Mouse (Mus musculus): ENCODE data around the gene Th.

- TF ChIP-seq POLR2A (IDR thresholded peaks at IDR 0.05; ENCODE audit: low read depth, low read length) = no peak
- no peak for TF ChIP-seq CTCF (IDR thresholded peaks at IDR 0.05; ENCODE audit: borderline replicate concordance, insufficient read depth, low read length)
Observed at GRCm38 (mm10) chr7:142869419-142870163, 61.3 kb downstream of the Th start.

Data from embryonic fibroblast, embryonic 13.5 days (primary cell).